Mouse (Mus musculus) gastrocnemius, postnatal 25 days (tissue): ENCODE measurements around the gene Ankib1. TPM values are rescaled to one million over a fixed set of nuclear protein-coding genes. Genes with fewer than 3 reads are reported as not detected.
A peak's percentile ranks its signal among the peaks of the same experiment; 100 is the strongest.
"Not testable (repeated sequence)": the region's sequence is repeated elsewhere in the genome, so short reads cannot be mapped to it uniquely, and the experiment has no call there.

Experiments used
- DNase-seq: peaks from one replicate; pipeline ENCODE4 v3.0.0; 2022
- total RNA-seq, 2 experiments: library from RNA; stranded (reverse); gene quantifications; 1 replicate in 1 of 2; 2 replicates in 1 of 2; pipeline ENCODE4 v1.2.3; 2021

Ankib1 gene
- total RNA-seq, 2 experiments from 2014 or later: 14.5 to 17.3 TPM

- no peak for DNase-seq
Measured at GRCm38 (mm10) chr5:3725491-3725890, 77.2 kb downstream of the Ankib1 start.

GRCm38 (mm10) chr5:3723415-3723814 is 79.3 kb downstream of the Ankib1 start:
- no peak for DNase-seq

DNA sequence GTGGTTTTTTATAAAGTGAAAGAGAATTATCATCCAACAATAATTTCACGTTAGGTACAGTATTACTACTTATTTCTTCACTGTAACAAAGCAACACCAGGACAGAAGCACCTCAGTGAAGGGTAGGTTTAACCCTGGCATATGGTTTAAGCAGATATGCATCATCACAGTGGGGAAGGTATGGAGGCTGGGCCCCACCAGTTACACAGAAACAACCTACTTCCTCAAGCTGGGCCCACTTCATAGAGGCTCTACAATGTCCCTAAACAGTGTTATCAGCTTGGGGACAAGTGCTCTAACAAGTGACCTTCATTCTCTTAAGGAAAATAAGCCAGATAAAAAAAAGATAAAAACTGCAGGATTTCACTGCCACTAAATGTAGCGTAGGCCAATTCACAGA is 79.9 kb downstream of the Ankib1 start:
- DNase-seq: no peak

- no peak for DNase-seq
Measured at GRCm38 (mm10) chr5:3719371-3719770, 83.4 kb downstream of the Ankib1 start.

DNA sequence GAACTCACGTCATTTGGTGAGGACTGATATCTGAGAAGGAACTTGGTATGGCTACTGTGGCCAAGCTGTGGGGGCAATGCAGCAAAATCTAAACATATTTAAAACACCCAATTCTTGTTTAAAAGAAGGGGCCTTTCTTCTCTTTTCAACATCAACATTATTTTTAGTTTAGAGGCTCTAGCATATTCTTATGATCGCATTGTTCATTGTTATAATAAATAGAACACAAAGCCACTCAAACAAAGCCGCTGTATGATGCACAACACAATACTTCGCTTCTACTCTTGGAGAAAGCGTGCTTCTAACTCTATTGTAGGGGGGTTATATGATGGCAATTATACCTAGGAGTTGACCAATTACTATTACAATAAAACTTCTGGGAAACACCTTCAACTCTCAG is 86.9 kb downstream of the Ankib1 start:
- DNase-seq: no peak

GRCm38 (mm10) chr5:3702180-3702579 is 100.5 kb downstream of the Ankib1 start:
- DNase-seq: no peak

- no peak for DNase-seq
Measured at GRCm38 (mm10) chr5:3700025-3700424, 102.7 kb downstream of the Ankib1 start.

- DNase-seq: no peak
Measured at GRCm38 (mm10) chr5:3696031-3696430, 106.7 kb downstream of the Ankib1 start.

DNA sequence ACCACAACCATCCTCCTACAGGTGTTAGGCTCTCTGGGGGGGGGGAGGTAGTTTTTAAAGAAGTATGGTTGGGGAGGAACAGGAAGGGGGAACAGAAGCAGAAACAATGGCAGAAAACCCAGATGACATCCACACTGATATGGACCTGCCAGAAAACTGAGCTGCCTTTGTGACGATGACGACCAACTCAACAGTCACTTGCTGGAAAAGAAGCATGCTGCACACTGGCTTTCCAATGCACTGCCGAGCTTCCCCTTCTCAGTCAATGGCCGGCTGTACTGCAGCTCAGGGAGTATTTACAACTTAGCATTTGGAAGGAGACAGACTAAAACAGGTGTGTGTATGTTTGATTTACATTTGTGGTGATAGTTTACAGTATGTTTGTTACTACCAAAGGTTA is 107.5 kb downstream of the Ankib1 start:
- DNase-seq: no peak

DNA sequence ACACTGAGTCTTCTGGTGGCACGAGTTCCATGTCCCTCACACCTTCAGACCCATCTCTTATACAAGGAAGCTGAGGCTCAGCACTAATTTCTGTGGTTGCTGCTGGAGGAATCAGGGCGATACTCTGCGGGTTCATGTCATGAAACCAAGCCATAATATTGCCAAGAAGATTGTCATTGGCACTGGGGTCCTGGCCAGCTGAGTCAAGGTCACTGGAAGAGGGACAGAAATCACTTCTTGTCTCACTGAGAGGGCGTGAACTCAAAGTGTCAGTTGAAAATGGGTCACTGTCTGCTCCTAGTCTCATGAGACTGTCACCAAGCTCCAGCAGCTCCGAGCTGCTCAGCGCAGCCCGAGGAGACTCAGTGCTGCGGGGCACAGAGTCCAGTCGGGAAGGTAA is 109.8 kb downstream of the Ankib1 start:
- DNase-seq: no peak

DNA sequence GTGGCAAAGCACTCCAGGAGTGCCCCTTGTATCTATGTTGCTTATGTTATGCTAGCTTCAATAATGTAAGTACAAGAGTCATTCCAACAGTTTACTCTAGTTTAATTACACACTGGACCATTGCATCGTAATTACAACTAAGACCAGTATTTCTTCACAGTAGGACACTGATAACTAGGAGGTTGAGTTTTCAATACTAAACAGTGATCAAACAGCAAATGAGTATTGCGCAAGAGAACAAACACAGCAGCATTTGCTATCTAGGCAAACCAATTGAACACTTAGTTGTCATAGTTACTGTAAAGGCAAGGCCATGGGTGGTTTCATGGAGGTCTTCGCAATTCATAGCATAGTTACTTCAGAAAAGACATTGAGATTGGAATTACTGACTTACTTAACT is 111.4 kb downstream of the Ankib1 start:
- no peak for DNase-seq

DNA sequence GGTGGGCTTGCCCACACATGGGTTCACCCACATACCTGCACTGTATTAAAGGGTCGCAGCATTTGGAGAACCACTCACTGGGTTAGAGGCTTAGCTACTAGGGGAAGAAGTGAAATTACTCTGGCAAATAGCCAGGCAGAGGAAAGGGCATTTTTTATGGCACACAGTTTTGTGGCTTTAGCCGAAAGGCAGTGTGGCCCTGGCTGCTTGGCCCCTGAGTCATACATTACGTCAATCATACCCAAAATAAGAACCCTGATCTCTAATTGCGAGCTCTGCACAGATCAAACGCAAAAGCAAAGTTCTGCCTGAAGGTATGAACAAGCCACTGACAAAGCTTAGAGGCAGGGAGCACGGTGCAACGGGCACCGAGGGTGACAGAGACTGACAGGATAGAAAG is 114.4 kb downstream of the Ankib1 start:
- no peak for DNase-seq

GRCm38 (mm10) chr5:3669938-3670554 is 132.7 kb downstream of the Ankib1 start:
- no peak for DNase-seq

GRCm38 (mm10) chr5:3666585-3666984 is 136.1 kb downstream of the Ankib1 start:
- DNase-seq: no peak

GRCm38 (mm10) chr5:3665225-3665624 is 137.5 kb downstream of the Ankib1 start:
- DNase-seq: no peak

DNA sequence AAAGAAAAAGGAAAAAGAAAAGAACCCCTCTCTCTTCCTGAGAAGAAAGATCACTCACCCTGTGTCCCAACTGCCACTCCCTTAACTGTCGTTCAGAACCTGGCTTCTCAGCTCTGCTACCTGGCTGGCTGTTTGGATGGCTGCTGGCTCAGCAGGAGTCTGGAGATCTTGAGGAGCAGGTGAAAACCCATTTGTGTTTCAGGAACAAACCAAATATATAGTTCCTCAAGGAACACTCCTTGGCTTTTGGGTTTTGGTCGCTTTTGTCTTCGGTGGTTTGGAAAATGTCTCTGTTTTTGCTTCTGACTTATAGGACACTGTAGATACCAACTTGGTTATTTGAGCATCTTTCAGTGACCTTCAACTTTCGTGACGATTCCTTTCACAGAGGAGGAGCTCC is 145.6 kb downstream of the Ankib1 start, which contains the start of gene Gatad1:
TSS of gene Gatad1 (minus strand) at position 101 of the 400 bp plus-strand sequence.
- no peak for DNase-seq

DNA sequence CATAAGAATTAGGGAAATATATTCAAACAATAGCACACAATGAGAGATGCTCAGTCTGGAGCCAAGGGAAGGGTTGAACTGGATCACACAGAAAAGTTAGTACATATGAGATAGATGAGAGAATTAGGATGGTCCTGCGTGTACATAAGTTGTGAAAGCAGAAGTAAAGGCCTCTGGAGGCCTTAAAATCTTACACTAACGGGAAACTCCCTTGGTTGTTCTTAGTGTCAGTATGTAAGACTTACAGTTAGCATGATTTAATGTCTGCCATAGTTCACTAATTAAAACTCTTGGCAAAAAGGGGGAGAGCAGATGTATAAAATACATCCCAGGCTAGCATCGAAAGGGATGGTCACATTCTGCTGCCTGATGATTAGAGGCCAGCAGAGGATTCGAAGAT is 148.9 kb downstream of the Ankib1 start:
- no peak for DNase-seq

- not testable (repeated sequence) for DNase-seq
Measured at GRCm38 (mm10) chr5:3652903-3653575, 149.7 kb downstream of the Ankib1 start.

GRCm38 (mm10) chr5:3651621-3652020 is 151.1 kb downstream of the Ankib1 start:
- DNase-seq: no peak

DNA sequence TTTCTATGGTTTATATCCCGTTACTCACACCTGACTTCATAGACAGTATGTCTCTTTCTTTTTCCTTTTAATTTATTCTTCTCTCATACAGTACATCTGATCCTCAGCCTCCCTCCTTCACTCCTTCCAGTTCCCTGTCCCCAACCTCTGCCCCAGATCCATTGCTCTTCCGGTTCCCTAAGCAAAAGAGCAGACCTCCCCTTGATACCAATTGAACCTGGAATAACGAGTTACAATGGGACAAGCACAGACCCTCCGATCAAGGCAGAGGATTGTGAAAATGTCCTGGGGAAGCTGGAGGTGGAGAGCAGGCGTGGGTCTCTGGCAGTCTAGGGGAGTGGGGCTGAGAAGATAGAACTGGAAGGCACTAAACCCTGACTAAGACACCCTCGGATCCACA is 151.8 kb downstream of the Ankib1 start, which contains the start of gene Tmbim7:
TSS of gene Tmbim7 (plus strand) at position 301 of the 400 bp plus-strand sequence.
- no peak for DNase-seq

- no peak for DNase-seq
Measured at GRCm38 (mm10) chr5:3648849-3649210, 153.9 kb downstream of the Ankib1 start.

- DNase-seq: no peak
Measured at GRCm38 (mm10) chr5:3648206-3648848, 154.4 kb downstream of the Ankib1 start.

- DNase-seq: peak; percentile 92
Measured at GRCm38 (mm10) chr5:3647708-3648121, 155.0 kb downstream of the Ankib1 start.
